Mouse (Mus musculus): ENCODE measurements around the gene Tmem136. TPM values are rescaled to one million over a fixed set of nuclear protein-coding genes. Genes with fewer than 3 reads are reported as not detected.

Tmem136 gene
- polyA plus RNA-seq, 1 experiment from 2014 or later = 0.76 TPM

GRCm38 (mm10) chr9:43098922-43099321 is 17.4 kb downstream of the Tmem136 start:
- H3K36me3 ChIP-seq (replicated peaks) = 0 out of 2 replicates have a peak, but pooled peaks cover 6% of the 10 kb centered on the region
- 26% methylated on average over 4 of the region's 4 CpGs for WGBS (ENCODE audit: insufficient replicate concordance)
- H3K4me2 ChIP-seq = peak overlapping the region; percentile 2; the same call in 1 of the 2 replicates
- H3K9ac ChIP-seq = no peak overlapping the region
- H3K27me3 ChIP-seq = peaks cover 9% of the 10 kb centered on the region; the same call in 1 of the 2 replicates
- H3K4me1 ChIP-seq (replicated peaks) = peaks cover 64% of the 10 kb centered on the region
- ATAC-seq (ENCODE audit: insufficient read depth) = no peak
- H3K9me3 ChIP-seq (replicated peaks) = no peaks in the 10 kb centered on the region
- 0 out of 2 replicates have a peak overlapping the region, but pooled peaks have one; percentile 9 for H3K4me3 ChIP-seq (replicated peaks)
- H3K27ac ChIP-seq (replicated peaks) = no peak overlapping the region

GRCm38 (mm10) chr9:43097801-43098557 is 18.4 kb downstream of the Tmem136 start:
- WGBS (ENCODE audit: insufficient replicate concordance) = 69% methylated on average over 3 of the region's 3 CpGs
- 0 out of 2 replicates have a peak, but pooled peaks cover 6% of the 10 kb centered on the region for H3K36me3 ChIP-seq (replicated peaks)
- ATAC-seq (ENCODE audit: insufficient read depth) = no peak
- no peak overlapping the region for H3K4me2 ChIP-seq
- H3K4me1 ChIP-seq (replicated peaks) = peaks cover 60% of the 10 kb centered on the region
- no peak overlapping the region for H3K4me3 ChIP-seq (replicated peaks)
- no peak overlapping the region for H3K9ac ChIP-seq
- H3K27me3 ChIP-seq = peaks cover 5% of the 10 kb centered on the region; the same call in 1 of the 2 replicates
- no peak overlapping the region for H3K27ac ChIP-seq (replicated peaks)
- H3K9me3 ChIP-seq (replicated peaks) = no peaks in the 10 kb centered on the region

- Histone ChIP-seq H3K4me1 (replicated peaks) (peaks cover 45% of the 10 kb centered on the region), H3K4me3 (replicated peaks) (no peak overlapping the region), H3K27ac (replicated peaks) (no peak overlapping the region), H3K4me2 (no peak overlapping the region), H3K36me3 (replicated peaks) (0 out of 2 replicates have a peak, but pooled peaks cover 6% of the 10 kb centered on the region), H3K27me3 (peaks cover 12% of the 10 kb centered on the region; the same call in 1 of the 2 replicates), H3K9ac (no peak overlapping the region), H3K9me3 (replicated peaks) (no peaks in the 10 kb centered on the region)
- ATAC-seq (ENCODE audit: insufficient read depth) = no peak
These were observed 20.0 kb downstream of the Tmem136 start for GRCm38 (mm10) chr9:43096337-43096736.

- Histone ChIP-seq H3K27ac (replicated peaks) (no peak overlapping the region), H3K36me3 (replicated peaks) (0 out of 2 replicates have a peak, but pooled peaks cover 6% of the 10 kb centered on the region), H3K4me1 (replicated peaks) (peaks cover 35% of the 10 kb centered on the region), H3K4me3 (replicated peaks) (no peak overlapping the region), H3K9me3 (replicated peaks) (no peaks in the 10 kb centered on the region), H3K9ac (no peak overlapping the region), H3K4me2 (no peak overlapping the region), H3K27me3 (peaks cover 12% of the 10 kb centered on the region; the same call in 1 of the 2 replicates)
- 74% methylated on average over 4 of the region's 4 CpGs for WGBS (ENCODE audit: insufficient replicate concordance)
- ATAC-seq (ENCODE audit: insufficient read depth) = no peak
These were observed 21.5 kb downstream of the Tmem136 start for GRCm38 (mm10) chr9:43094828-43095227.

GRCm38 (mm10) chr9:43093803-43094202 is 22.6 kb downstream of the Tmem136 start:
- no peak overlapping the region for H3K27ac ChIP-seq (replicated peaks)
- 67% methylated on average over 3 of the region's 3 CpGs for WGBS (ENCODE audit: insufficient replicate concordance)
- H3K4me3 ChIP-seq (replicated peaks) = no peak overlapping the region
- H3K4me2 ChIP-seq = no peak overlapping the region
- no peak overlapping the region for H3K9ac ChIP-seq
- H3K4me1 ChIP-seq (replicated peaks) = peaks cover 29% of the 10 kb centered on the region
- 0 out of 2 replicates have a peak, but pooled peaks cover 6% of the 10 kb centered on the region for H3K36me3 ChIP-seq (replicated peaks)
- peaks cover 12% of the 10 kb centered on the region; the same call in 1 of the 2 replicates for H3K27me3 ChIP-seq
- no peak for ATAC-seq (ENCODE audit: insufficient read depth)
- no peaks in the 10 kb centered on the region for H3K9me3 ChIP-seq (replicated peaks)

GRCm38 (mm10) chr9:43085686-43086285 is 30.6 kb downstream of the Tmem136 start:
- H3K9me3 ChIP-seq (replicated peaks) = no peaks in the 10 kb centered on the region
- H3K4me2 ChIP-seq = no peak overlapping the region
- peaks cover 23% of the 10 kb centered on the region for H3K27me3 ChIP-seq
- H3K4me3 ChIP-seq (replicated peaks) = no peak overlapping the region
- no peak overlapping the region for H3K27ac ChIP-seq (replicated peaks)
- no peak for ATAC-seq (ENCODE audit: insufficient read depth)
- no peaks in the 10 kb centered on the region for H3K36me3 ChIP-seq (replicated peaks)
- H3K4me1 ChIP-seq (replicated peaks) = peaks cover 5% of the 10 kb centered on the region; the same call in 1 of the 2 replicates
- WGBS (ENCODE audit: insufficient replicate concordance) = 74% methylated on average over 1 of the region's 1 CpGs
- H3K9ac ChIP-seq = no peak overlapping the region

GRCm38 (mm10) chr9:43084496-43085362 is 31.6 kb downstream of the Tmem136 start:
- H3K9ac ChIP-seq = no peak overlapping the region
- H3K4me2 ChIP-seq = no peak overlapping the region
- H3K36me3 ChIP-seq (replicated peaks) = no peaks in the 10 kb centered on the region
- no peak for ATAC-seq (ENCODE audit: insufficient read depth)
- H3K4me1 ChIP-seq (replicated peaks) = peaks cover 5% of the 10 kb centered on the region; the same call in 1 of the 2 replicates
- H3K9me3 ChIP-seq (replicated peaks) = no peaks in the 10 kb centered on the region
- H3K27me3 ChIP-seq = peaks cover 23% of the 10 kb centered on the region
- WGBS (ENCODE audit: insufficient replicate concordance) = 66% methylated on average over 7 of the region's 7 CpGs
- H3K4me3 ChIP-seq (replicated peaks) = no peak overlapping the region
- no peak overlapping the region for H3K27ac ChIP-seq (replicated peaks)

GRCm38 (mm10) chr9:43083441-43084055 is 32.8 kb downstream of the Tmem136 start:
- no peak for ATAC-seq (ENCODE audit: insufficient read depth)
- Histone ChIP-seq H3K27ac (replicated peaks) (no peak overlapping the region), H3K4me1 (replicated peaks) (peaks cover 5% of the 10 kb centered on the region), H3K4me3 (replicated peaks) (no peak overlapping the region), H3K36me3 (replicated peaks) (no peaks in the 10 kb centered on the region), H3K27me3 (peaks cover 25% of the 10 kb centered on the region), H3K9ac (no peak overlapping the region), H3K9me3 (replicated peaks) (no peaks in the 10 kb centered on the region), H3K4me2 (no peak overlapping the region)
- WGBS (ENCODE audit: insufficient replicate concordance) = 48% methylated on average over 7 of the region's 7 CpGs

GRCm38 (mm10) chr9:43078711-43079110 is 37.7 kb downstream of the Tmem136 start:
- H3K36me3 ChIP-seq (replicated peaks) = no peaks in the 10 kb centered on the region
- no peaks in the 10 kb centered on the region; the same call in none of the 2 replicates for H3K4me1 ChIP-seq (replicated peaks)
- no peak overlapping the region for H3K9ac ChIP-seq
- no peak overlapping the region for H3K27ac ChIP-seq (replicated peaks)
- peaks cover 10% of the 10 kb centered on the region for H3K27me3 ChIP-seq
- 65% methylated on average over 3 of the region's 3 CpGs for WGBS (ENCODE audit: insufficient replicate concordance)
- no peak overlapping the region for H3K4me3 ChIP-seq (replicated peaks)
- H3K9me3 ChIP-seq (replicated peaks) = no peaks in the 10 kb centered on the region
- ATAC-seq (ENCODE audit: insufficient read depth) = no peak
- no peak overlapping the region for H3K4me2 ChIP-seq

GRCm38 (mm10) chr9:43076163-43076562 is 40.2 kb downstream of the Tmem136 start:
- Histone ChIP-seq H3K36me3 (replicated peaks) (no peaks in the 10 kb centered on the region), H3K4me3 (replicated peaks) (no peak overlapping the region), H3K27ac (replicated peaks) (no peak overlapping the region), H3K9ac (no peak overlapping the region), H3K4me2 (no peak overlapping the region), H3K4me1 (replicated peaks) (no peaks in the 10 kb centered on the region; the same call in 1 of the 2 replicates), H3K9me3 (replicated peaks) (no peaks in the 10 kb centered on the region), H3K27me3 (peaks cover 3% of the 10 kb centered on the region; the same call in 1 of the 2 replicates)
- ATAC-seq (ENCODE audit: insufficient read depth) = no peak
- WGBS (ENCODE audit: insufficient replicate concordance) = 72% methylated on average over 7 of the region's 7 CpGs
